Mouse (Mus musculus) hindbrain, embryonic 13.5 days (tissue): Measurements from ENCODE around the gene Calu. TPM values are rescaled to one million over a fixed set of nuclear protein-coding genes. Genes with fewer than 3 reads are reported as not detected.
A peak's percentile ranks its signal among the peaks of the same experiment; 100 is the strongest.
"Not testable (repeated sequence)": the region's sequence is repeated elsewhere in the genome, so short reads cannot be mapped to it uniquely, and the experiment has no call there.

Source experiments
- ATAC-seq: fragments of 200-750 bp; cut with Nextera tagmentation; 2 replicates; pipeline ENCODE4 v1.8.0; 2017; ENCODE audit warnings: moderate TSS enrichment; ENCODE audit not compliant: low FRiP score
- H3K27ac ChIP-seq: fragments of 300-500 bp; sonication (generic); 2 replicates; pipeline ENCODE4 v1.5.1; 2015; ENCODE audit warnings: inconsistent platforms, mild to moderate bottlenecking, moderate library complexity
- H3K27me3 ChIP-seq: fragments of 300-500 bp; sonication (generic); 2 replicates; pipeline ENCODE4 v1.6.1; 2015; ENCODE audit warnings: mild to moderate bottlenecking, inconsistent platforms
- H3K36me3 ChIP-seq: fragments of 300-500 bp; sonication (generic); 2 replicates; pipeline ENCODE4 v1.6.1; 2015; ENCODE audit warnings: mild to moderate bottlenecking, inconsistent platforms
- H3K4me1 ChIP-seq: fragments of 300-500 bp; sonication (generic); replicated peaks from 2 replicates; pipeline ENCODE4 v1.6.1; 2015; ENCODE audit warnings: inconsistent platforms
- H3K4me2 ChIP-seq: fragments of 300-500 bp; sonication (generic); 2 replicates; pipeline ENCODE4 v1.6.1; 2015; ENCODE audit warnings: inconsistent platforms, mild to moderate bottlenecking, moderate library complexity
- H3K4me3 ChIP-seq: fragments of 300-500 bp; sonication (generic); 2 replicates; pipeline ENCODE4 v1.5.1; 2015; ENCODE audit warnings: mild to moderate bottlenecking, inconsistent platforms
- H3K9ac ChIP-seq: fragments of 300-500 bp; sonication (generic); 2 replicates; pipeline ENCODE4 v1.6.1; 2015; ENCODE audit warnings: mild to moderate bottlenecking, inconsistent platforms
- H3K9me3 ChIP-seq: fragments of 300-500 bp; sonication (generic); 2 replicates; pipeline ENCODE4 v1.6.1; 2016; ENCODE audit warnings: inconsistent platforms
- whole genome bisulfite sequencing: fragments of 180-500 bp; shearing (Covaris S2); methylation state at CpG from one replicate; pipeline ENCODE4 v1.1.7; 2015; 5-methylcytosine and 5-hydroxymethylcytosine counted together
- polyA plus RNA-seq: library from polyadenylated mRNA; unstranded; fragments of >200 nt; fragmentation: Nextera tagmentation; extraction: Ambion mirVana; gene quantifications from 2 replicates; pipeline ENCODE4 v1.2.1, GENCODE M21; 2015

The Calu gene
- polyA plus RNA-seq, 1 experiment from 2014 or later = 164 TPM

GRCm38 (mm10) chr6:29322735-29323134 lies 25.1 kb upstream of the Calu start:
- no peak overlapping the region for H3K27ac ChIP-seq
- no peaks in the 10 kb centered on the region for H3K4me1 ChIP-seq
- no peaks in the 10 kb centered on the region for H3K27me3 ChIP-seq
- 81% methylated on average over 4 of the region's 4 CpGs for WGBS
- ATAC-seq = no peak
- H3K36me3 ChIP-seq = no peaks in the 10 kb centered on the region
- H3K4me3 ChIP-seq = no peak overlapping the region
- no peaks in the 10 kb centered on the region for H3K9me3 ChIP-seq
- H3K4me2 ChIP-seq = no peak overlapping the region
- H3K9ac ChIP-seq = no peak overlapping the region

DNA sequence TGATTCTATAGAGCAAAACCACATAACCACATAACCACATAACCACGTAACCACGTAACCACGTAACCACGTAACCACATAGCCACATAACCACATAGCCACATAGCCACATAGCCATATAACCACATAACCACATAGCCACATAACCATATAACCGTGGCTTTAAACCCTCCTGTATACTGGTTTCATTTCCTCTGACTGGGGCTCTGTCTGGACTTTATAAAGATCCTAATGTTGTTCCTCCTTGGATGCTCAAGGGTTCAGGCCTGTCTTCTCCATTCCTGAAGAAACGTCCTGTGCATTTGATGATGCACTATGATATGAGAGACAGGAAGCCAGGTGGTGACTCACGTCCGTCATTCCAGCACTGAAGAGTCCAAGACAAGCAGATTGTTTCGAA lies 20.9 kb upstream of the Calu start:
- WGBS = 93% methylated on average over 9 of the region's 9 CpGs

DNA sequence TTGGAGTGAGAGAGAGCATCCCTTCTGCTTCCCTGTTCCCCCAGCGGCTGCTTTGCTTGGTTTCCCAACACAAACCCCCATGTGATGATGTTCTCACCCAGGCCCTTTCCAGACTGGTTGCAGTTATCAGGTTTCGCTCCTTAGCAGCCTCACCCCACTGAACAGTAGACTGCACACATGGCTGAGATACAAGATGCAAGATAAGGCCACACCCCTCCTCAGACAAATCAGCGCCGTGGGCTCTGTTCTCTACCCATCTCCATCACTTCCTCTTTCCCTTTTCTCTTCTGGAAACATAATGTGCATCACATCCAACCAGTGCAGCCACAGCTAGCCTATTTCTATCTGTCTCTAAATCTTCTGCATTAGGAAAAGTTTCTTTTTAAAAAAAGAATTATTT lies 18.4 kb upstream of the Calu start:
- H3K9ac ChIP-seq = no peak overlapping the region

More for the DNA sequence above, 20.9 kb upstream of the Calu start:
- Histone ChIP-seq H3K4me3 (no peak overlapping the region), H3K4me1 (no peaks in the 10 kb centered on the region), H3K9ac (no peak overlapping the region), H3K36me3 (no peaks in the 10 kb centered on the region), H3K27ac (no peak overlapping the region), H3K27me3 (no peaks in the 10 kb centered on the region), H3K9me3 (no peaks in the 10 kb centered on the region), H3K4me2 (no peak overlapping the region)
- no peak for ATAC-seq

DNA sequence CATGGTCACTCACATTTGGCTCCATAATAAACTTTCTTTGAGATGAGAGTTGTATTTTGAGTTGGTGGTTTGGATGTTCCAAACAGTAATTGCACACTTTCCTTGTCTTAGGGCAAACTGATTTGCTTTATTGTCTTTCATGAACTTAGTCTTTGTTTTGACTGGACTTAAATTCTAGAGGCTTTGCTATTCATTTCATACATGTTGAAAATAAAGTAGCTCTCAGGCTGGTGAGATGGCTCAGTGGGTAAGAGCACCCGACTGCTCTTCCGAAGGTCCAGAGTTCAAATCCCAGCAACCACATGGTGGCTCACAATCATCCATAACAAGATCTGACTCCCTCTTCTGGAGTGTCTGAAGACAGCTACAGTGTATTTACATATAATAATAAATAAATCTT lies 1.4 kb upstream of the Calu start:
- H3K27ac ChIP-seq, H3K9me3 ChIP-seq, ATAC-seq, H3K9ac ChIP-seq, H3K36me3 ChIP-seq, H3K27me3 ChIP-seq, H3K4me3 ChIP-seq, H3K4me2 ChIP-seq: not testable (repeated sequence)
- peaks cover 19% of the 10 kb centered on the region for H3K4me1 ChIP-seq
- 95% methylated on average over 2 of the region's 2 CpGs for WGBS

More for the DNA sequence above, 18.4 kb upstream of the Calu start:
- no peak overlapping the region for H3K4me2 ChIP-seq
- H3K4me3 ChIP-seq = no peak overlapping the region
- 81% methylated on average over 4 of the region's 4 CpGs for WGBS
- no peak overlapping the region for H3K27ac ChIP-seq
- H3K36me3 ChIP-seq = no peaks in the 10 kb centered on the region
- H3K27me3 ChIP-seq = no peaks in the 10 kb centered on the region
- no peaks in the 10 kb centered on the region for H3K4me1 ChIP-seq
- ATAC-seq = no peak
- no peaks in the 10 kb centered on the region for H3K9me3 ChIP-seq

DNA sequence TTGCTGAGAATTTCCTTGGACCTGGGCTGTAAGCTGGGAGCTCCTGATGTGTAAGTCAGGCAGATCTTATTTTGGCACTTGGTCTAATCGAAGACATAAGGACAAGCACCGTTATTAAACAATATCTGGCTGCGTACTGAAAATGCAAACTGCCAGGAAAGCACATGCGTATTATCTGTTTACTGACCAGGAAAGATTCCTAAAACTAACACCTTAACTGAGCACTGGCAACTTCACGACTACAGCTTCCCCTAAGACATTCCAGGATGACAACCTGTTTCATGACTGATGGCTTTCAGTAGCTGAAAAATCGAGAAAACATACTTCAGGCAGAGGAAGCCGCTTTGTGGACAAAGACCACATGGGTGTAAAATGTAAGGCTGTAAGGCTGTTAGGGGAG lies 680 bp upstream of the Calu start:
- H3K9me3 ChIP-seq = no peaks in the 10 kb centered on the region
- peak overlapping the region; percentile 76 for H3K9ac ChIP-seq
- peaks cover 19% of the 10 kb centered on the region for H3K4me1 ChIP-seq
- WGBS = 47% methylated on average over 7 of the region's 7 CpGs
- peak overlapping the region; percentile 80 for H3K4me2 ChIP-seq
- H3K36me3 ChIP-seq = no peaks in the 10 kb centered on the region
- H3K27me3 ChIP-seq = peaks cover 5% of the 10 kb centered on the region
- ATAC-seq = no peak
- H3K27ac ChIP-seq = peak overlapping the region; percentile 83
- H3K4me3 ChIP-seq = peak overlapping the region; percentile 89

DNA sequence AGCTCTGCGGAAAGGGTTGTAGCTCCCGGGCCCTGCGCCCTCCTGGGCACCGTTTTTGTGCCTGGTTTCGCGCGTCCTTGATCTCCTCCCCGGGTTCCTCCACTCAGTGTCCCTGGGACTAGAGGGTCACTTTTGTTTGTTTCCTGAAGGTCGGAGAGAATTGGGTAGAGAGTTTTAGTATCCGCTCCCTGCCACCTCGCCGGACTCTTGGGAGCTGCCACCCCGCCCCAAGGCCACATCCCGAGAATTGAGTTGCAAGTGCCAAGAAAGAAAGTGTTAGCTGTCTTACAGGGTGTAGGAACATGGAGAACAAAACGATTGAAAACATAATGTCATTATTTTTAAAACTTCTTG lies 479 bp downstream of the Calu start:
- no peak; the same call in 1 of the 2 replicates for ATAC-seq
- H3K27ac ChIP-seq = peak overlapping the region; percentile 83
- H3K4me3 ChIP-seq = peak overlapping the region; percentile 89
- peak overlapping the region; percentile 92 for H3K9ac ChIP-seq
- H3K9me3 ChIP-seq = no peaks in the 10 kb centered on the region
- no peaks in the 10 kb centered on the region for H3K36me3 ChIP-seq
- peaks cover 25% of the 10 kb centered on the region for H3K4me1 ChIP-seq
- WGBS = under 1% methylated on average over 15 of the region's 15 CpGs
- peaks cover under 1% of the 10 kb centered on the region; the same call in 1 of the 2 replicates for H3K27me3 ChIP-seq
- peak overlapping the region; percentile 87 for H3K4me2 ChIP-seq

DNA sequence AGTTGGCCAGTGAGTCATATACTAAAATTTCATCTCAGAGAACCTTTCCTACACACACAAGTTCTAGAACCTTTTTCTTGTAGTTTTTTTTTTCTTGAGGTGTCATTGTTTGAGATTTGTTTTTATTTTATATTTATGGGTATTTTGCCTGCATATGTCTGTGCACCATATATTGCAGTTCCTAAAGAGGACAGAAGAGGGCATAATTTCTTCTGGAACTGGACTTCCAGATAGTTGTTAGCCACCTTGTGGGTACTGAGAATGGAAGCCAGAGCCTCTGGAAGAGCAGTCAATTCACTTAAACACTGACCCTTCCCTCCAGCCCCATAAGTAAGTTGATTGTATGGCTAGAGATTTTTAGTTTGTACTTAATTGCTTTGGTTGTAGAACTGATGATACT lies 3.7 kb downstream of the Calu start:
- peaks cover 3% of the 10 kb centered on the region for H3K36me3 ChIP-seq
- no peak for ATAC-seq
- H3K4me1 ChIP-seq = peaks cover 25% of the 10 kb centered on the region
- H3K9ac ChIP-seq = no peak overlapping the region
- H3K4me3 ChIP-seq = no peak overlapping the region
- H3K9me3 ChIP-seq = no peaks in the 10 kb centered on the region
- no peaks in the 10 kb centered on the region for H3K27me3 ChIP-seq
- no peak overlapping the region for H3K27ac ChIP-seq
- no peak overlapping the region for H3K4me2 ChIP-seq

DNA sequence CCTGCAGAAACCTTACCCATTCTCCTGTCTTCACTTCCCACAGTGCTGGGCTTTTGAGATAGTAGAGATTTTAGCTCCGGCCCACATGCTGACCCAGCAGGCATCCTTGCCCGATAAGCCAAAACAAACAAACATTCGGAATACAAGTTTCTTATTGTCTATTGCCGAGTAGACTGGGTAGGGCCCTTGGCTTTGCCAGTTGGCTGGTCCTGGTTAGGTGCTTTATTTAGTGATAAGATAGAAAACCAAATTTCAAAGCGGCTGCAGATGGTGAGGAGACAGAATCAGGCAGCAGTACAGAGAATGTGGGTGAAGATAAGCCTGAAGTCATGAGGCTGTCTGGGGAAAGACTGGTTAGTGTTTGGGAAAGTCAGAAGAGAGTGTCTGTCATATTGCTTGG lies 4.9 kb downstream of the Calu start:
- Histone ChIP-seq H3K36me3 (peaks cover 13% of the 10 kb centered on the region), H3K4me2 (no peak overlapping the region), H3K9ac (no peak overlapping the region), H3K9me3 (no peaks in the 10 kb centered on the region), H3K27ac (no peak overlapping the region), H3K27me3 (no peaks in the 10 kb centered on the region), H3K4me3 (no peak overlapping the region), H3K4me1 (peaks cover 20% of the 10 kb centered on the region)
- WGBS = 55% methylated on average over 5 of the region's 5 CpGs
- no peak for ATAC-seq

GRCm38 (mm10) chr6:29359386-29359785 lies 11.5 kb downstream of the Calu start:
- H3K4me1 ChIP-seq = peaks cover 5% of the 10 kb centered on the region; the same call in 1 of the 2 replicates
- H3K4me2 ChIP-seq = no peak overlapping the region
- H3K9ac ChIP-seq = no peak overlapping the region
- no peak overlapping the region for H3K27ac ChIP-seq
- peaks cover 27% of the 10 kb centered on the region for H3K36me3 ChIP-seq
- no peak for ATAC-seq
- H3K4me3 ChIP-seq = no peak overlapping the region
- H3K9me3 ChIP-seq = no peaks in the 10 kb centered on the region
- 97% methylated on average over 3 of the region's 3 CpGs for WGBS
- H3K27me3 ChIP-seq = no peaks in the 10 kb centered on the region

DNA sequence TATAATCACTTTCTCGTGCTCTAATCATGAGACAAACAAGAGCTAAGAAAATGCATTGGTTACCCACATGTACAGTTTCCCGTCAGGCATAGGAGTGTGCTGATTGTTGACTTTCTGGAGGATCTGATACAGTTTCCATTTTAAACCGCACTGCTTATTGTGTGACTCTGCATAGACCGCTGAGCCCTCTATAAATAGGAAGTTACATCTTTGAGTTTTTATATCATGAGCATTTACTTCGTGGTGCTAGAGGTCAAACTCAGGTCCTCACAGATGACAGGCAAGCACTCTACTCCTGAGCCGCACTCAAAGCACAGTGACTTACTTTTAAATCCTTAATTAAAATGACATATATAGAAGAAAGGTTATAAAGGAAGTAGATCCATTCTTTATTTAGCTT lies 12.3 kb downstream of the Calu start:
- no peak overlapping the region for H3K4me2 ChIP-seq
- WGBS = 92% methylated on average over 6 of the region's 6 CpGs
- H3K27me3 ChIP-seq = no peaks in the 10 kb centered on the region
- no peak for ATAC-seq
- no peaks in the 10 kb centered on the region for H3K9me3 ChIP-seq
- H3K9ac ChIP-seq = no peak overlapping the region
- H3K4me3 ChIP-seq = no peak overlapping the region
- H3K36me3 ChIP-seq = peaks cover 27% of the 10 kb centered on the region
- no peak overlapping the region for H3K27ac ChIP-seq
- peaks cover 5% of the 10 kb centered on the region; the same call in 1 of the 2 replicates for H3K4me1 ChIP-seq

- no peak for ATAC-seq
Observed at GRCm38 (mm10) chr6:29362246-29363128, 14.6 kb downstream of the Calu start.

GRCm38 (mm10) chr6:29363129-29363515 lies 15.3 kb downstream of the Calu start:
- no peaks in the 10 kb centered on the region for H3K27me3 ChIP-seq
- peaks cover 33% of the 10 kb centered on the region for H3K36me3 ChIP-seq
- ATAC-seq = no peak
- H3K4me3 ChIP-seq = no peak overlapping the region
- WGBS = 87% methylated on average over 3 of the region's 3 CpGs
- H3K4me2 ChIP-seq = no peak overlapping the region
- H3K9ac ChIP-seq = no peak overlapping the region
- H3K9me3 ChIP-seq = no peaks in the 10 kb centered on the region
- peak overlapping the region; percentile 30; the same call in 1 of the 2 replicates for H3K27ac ChIP-seq
- peaks cover 5% of the 10 kb centered on the region; the same call in 1 of the 2 replicates for H3K4me1 ChIP-seq

More at GRCm38 (mm10) chr6:29362246-29363128, 14.6 kb downstream of the Calu start:
- H3K9ac ChIP-seq = no peak overlapping the region
- no peak overlapping the region for H3K4me3 ChIP-seq
- peak overlapping the region; percentile 30; the same call in 1 of the 2 replicates for H3K27ac ChIP-seq
- H3K27me3 ChIP-seq = no peaks in the 10 kb centered on the region
- H3K4me1 ChIP-seq = peaks cover 5% of the 10 kb centered on the region; the same call in 1 of the 2 replicates
- no peaks in the 10 kb centered on the region for H3K9me3 ChIP-seq
- H3K4me2 ChIP-seq = no peak overlapping the region
- 62% methylated on average over 7 of the region's 7 CpGs for WGBS
- peaks cover 35% of the 10 kb centered on the region for H3K36me3 ChIP-seq

DNA sequence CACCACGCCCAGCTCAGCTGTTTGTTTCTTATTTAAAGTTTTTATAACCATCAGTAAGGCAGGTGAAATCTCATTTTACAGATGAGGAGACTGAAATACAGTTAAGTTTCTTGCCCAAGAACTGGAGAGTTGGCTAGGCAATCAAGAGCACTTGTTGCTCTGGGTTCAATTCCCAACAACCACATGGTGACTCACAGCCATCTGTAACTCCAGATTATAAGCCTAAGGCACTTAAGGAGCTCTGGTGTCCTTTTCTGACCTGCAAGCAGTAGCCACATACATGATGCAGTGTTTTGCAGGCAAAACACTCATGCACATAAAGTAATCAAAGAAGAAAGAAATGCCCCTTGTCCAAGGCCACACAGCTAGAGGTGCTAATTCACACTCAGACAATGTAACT lies 17.4 kb downstream of the Calu start:
- H3K9ac ChIP-seq = no peak overlapping the region
- H3K27ac ChIP-seq = no peak overlapping the region
- H3K9me3 ChIP-seq = no peaks in the 10 kb centered on the region
- 96% methylated on average over 1 of the region's 1 CpGs for WGBS
- peaks cover 5% of the 10 kb centered on the region; the same call in 1 of the 2 replicates for H3K4me1 ChIP-seq
- H3K4me2 ChIP-seq = no peak overlapping the region
- no peak for ATAC-seq
- H3K4me3 ChIP-seq = no peak overlapping the region
- H3K36me3 ChIP-seq = peaks cover 30% of the 10 kb centered on the region
- H3K27me3 ChIP-seq = no peaks in the 10 kb centered on the region
